Mouse (Mus musculus) cerebellum, postnatal 25 days (tissue): Measurements from ENCODE around the gene Fam53b.

Experiments
- DNase-seq, 2 experiments: peaks; one replicate each; pipeline ENCODE4 v3.0.0; 2021; ENCODE audit warnings: mixed read lengths in 2 of 2

The Fam53b gene

GRCm38 (mm10) chr7:132813416-132814088 is at the start of gene Fam53b:
Fam53b (minus strand) TSS chr7:132813886.
- DNase-seq, result peak; percentile 89 to 91

DNA sequence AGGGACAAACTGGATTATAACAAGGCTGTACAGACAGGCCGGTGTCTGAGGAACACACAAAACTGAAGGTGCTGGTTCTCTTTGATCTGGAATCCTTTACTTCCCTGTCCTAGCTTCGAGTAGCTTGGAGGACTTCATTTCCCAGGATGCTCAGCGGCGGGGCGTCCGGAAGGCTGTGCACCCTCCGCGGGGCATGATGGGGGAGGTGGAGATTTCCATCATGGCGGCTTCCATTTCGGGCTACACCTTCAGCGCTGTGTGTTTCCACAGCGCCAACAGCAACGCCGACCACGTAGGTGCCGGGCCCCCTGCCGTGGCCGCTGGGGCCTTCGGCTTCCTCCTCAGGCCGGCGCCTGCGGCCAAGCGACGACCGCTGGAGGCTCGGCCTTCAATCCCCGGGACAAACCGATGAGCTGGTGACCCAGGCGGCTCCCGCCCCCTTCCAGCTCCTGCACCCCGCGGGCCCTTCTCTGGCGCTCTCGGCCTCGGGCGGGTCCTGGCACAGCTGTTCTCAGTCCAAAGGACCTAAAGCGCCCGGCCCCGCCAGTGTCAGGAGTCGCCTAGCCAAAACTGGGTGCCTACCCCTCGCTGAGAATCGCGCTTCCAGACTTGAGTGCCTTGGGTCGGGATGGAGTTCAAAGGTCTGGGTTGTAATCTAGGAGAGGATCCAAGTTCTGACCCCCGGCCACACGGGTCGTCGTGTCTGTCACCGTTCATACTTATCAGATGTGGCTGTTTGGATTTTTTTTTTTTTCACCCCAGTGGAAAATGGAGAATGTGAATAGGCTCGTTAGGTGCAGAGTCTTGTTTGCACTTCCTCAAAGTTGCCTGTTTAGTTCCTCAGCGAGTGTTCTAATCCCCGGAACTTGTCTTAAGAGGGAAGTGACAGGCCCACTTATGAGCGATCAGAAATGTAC is 45.6 kb upstream of the Fam53b start, which contains the start of gene Abraxas2:
Gene Abraxas2 (plus strand): TSS at position 184 of the 917 bp plus-strand sequence.
- DNase-seq, result peak; percentile 90 to 96

DNA sequence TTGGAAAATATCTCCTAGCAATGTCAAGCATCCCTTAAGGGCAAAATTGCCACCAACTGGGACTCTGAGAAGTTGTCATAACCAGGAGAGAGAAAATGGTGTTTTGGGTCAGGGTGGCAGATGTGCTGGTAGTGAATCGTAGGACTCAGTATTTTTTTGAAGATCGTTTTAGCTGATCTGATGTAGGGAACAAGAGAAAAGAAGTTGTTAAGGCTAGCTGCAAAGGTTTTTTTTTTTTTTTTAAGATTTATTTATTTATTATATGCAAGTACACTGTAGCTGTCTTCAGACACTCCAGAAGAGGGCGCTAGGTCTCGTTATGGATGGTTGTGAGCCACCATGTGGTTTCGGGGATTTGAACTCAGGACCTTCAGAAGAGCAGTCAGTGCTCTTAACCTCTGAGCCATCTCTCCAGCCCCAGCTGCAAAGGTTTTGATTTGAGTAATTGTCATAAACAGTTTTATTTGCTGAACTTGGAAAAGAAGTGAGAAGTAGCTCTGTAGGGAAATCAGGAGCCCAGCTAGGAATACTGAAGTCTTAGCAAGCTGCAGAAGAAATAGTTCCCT is 44.4 kb upstream of the Fam53b start:
- DNase-seq, result peak in 1 of 2 experiments; percentile 20

GRCm38 (mm10) chr7:132856083-132856482 is 42.4 kb upstream of the Fam53b start:
- DNase-seq, result no peak

GRCm38 (mm10) chr7:132853946-132854345 is 40.3 kb upstream of the Fam53b start:
- no peak for DNase-seq

GRCm38 (mm10) chr7:132853361-132853760 is 39.7 kb upstream of the Fam53b start:
- DNase-seq, result no peak

GRCm38 (mm10) chr7:132852173-132852844 is 38.6 kb upstream of the Fam53b start, which contains the start of gene Eef1akmt2:
Eef1akmt2 (minus strand) TSS chr7:132852673.
- DNase-seq, result peak; percentile 89 to 90

- no peak for DNase-seq
These were observed 29.5 kb upstream of the Fam53b start for GRCm38 (mm10) chr7:132843152-132843551.

DNA sequence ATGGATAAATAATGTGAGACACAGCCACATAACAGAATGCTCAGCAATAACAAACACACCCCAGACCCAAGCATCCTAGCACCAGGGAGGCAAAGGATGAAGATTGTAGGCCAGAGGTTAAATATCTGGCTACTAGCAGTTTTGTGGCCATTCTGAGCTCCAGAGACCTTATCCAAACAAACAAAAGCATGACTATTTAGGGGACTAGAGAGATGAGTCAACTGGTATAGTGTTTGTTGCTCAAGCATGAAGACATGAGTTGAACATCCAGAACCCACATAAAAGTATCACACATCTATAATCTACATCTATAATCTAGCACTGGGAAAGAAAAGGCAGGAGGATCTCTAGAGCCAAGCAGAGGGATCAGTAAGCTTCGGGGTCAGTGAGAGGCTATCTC is 28.8 kb upstream of the Fam53b start:
- DNase-seq, result no peak

- DNase-seq, result no peak
These were observed 27.6 kb upstream of the Fam53b start for GRCm38 (mm10) chr7:132841287-132841686.

- no peak for DNase-seq
These were observed 17.3 kb upstream of the Fam53b start for GRCm38 (mm10) chr7:132830955-132831354.

DNA sequence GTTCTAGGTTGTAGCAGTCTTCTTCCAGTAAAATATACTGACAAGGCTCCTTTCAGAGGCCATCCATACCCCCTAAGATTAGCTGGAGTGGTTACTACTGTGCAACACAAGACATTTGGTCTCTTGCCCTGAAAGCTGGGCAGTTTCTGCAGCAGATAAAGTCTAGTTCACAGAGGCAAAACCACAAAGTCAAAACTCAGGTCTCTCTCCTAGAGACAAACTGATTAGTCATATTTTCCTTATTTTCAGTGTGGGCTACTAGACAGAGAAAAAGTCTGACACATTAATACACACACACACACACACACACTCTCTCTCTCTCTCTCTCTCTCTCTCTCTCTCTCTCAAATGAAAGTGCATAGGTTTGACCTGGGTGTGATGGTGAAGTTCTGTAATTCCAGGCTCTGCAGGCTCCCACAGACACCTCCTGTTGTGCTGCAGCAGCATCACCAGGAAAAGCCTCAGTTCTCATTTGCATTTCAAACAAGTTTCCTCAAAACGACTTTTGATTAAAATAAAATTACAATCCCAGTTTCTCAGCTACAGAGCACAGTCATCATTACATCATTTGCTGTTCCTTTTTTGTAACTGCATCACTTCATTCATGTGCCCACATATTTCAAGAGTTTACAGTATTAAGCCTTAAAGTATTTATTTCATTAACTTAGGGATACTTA is 10.8 kb upstream of the Fam53b start:
- no peak for DNase-seq

- no peak for DNase-seq
These were observed 10.1 kb upstream of the Fam53b start for GRCm38 (mm10) chr7:132823832-132824231.

GRCm38 (mm10) chr7:132820692-132821091 is 7.0 kb upstream of the Fam53b start:
- no peak for DNase-seq

DNA sequence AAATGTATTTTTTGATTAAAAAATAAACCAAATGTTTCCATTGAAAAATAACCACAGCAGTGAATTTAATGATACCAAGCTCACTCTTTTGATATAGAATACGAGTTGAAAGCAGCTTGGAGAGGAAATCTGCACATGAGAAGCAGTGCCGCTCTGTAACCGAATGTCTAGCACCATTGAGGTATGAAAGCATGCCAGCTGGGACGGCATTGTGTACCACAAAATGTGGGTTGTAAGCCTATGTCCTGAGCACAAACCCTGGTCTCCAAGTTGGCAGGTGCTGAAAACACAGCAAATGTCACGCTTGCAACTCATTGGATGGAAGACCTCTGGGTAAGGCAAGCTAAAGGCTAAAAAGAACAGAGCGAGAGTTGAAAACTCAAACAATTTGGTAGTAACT is 3.4 kb upstream of the Fam53b start:
- no peak for DNase-seq

DNA sequence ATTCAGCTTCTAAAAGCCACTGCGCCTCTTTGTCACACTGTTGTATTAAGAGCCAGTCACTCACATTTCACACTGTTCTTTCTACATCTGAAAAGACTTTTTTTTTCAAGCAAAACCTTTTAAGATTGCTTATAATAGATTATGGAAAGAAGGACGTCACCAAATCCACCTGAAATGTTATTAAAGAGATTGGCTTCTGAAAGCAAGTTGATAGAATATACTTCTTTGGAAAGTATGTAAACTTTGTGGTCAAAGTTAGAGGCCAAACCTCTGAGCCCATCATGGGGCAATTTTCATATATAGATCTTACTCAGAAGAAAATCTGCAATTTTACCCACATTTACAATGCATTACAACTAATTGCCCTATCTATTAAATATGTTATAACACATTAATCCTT is 2.8 kb upstream of the Fam53b start:
- DNase-seq, result no peak

DNA sequence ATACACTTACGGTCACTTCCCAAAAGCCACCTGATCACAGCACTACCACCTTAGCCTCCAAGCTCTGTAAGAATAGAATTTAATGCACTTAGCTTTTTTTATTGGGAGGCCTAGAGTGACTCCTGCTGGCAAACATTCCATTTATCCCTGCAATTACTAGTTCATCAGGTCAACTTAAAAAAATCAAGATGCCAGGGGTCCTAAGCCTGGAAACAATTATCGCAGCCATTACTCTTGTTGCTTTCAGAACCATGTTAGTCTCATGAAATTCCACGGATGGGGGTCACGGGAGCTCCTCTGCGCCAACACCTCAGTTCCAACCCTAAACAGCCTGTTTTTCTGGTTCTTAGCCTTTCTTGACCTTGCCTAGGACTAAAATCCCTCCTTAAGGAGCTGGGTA is 1.4 kb upstream of the Fam53b start:
- no peak for DNase-seq

GRCm38 (mm10) chr7:132814089-132814450 is 384 bp upstream of the Fam53b start:
- DNase-seq, result peak in 1 of 2 experiments; percentile 42

DNA sequence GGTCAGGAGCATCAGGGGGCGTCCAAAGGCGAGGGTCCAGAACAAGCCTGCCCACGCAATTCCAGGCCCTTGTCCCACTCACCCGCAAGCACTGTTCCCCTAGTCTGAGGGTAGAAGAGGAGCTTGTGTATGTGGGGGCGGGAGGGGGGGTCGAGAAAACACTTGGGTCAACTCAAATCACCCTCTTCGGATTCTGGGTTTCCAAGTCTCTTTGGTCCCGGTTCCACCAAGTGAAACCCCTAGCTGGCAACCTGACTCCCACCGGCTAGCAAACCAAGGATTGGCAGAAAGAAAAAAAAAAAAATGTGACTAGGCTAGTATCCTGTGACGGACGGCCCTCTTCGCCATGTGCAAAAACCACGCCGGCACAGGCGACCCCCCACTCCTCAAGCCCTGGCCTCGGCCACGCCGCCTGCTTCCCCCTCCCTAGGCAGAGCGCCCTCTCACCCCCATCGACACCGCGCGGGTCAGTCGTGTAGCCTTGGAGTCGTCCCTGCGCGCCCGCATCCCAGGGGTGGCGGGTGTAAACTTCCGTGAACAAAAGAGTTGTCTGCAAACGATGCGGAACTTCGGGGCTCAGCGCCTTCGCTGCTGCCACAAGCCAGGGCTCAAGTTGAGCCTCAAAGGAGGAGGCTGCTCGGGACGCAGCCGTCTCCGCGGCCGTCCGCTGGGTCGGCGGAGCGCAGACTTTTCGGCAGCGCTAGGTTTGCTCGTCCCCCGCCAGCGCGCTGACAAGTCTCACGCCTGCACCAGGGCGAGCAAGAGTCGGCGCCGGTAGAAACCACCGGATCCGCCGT is 869 bp downstream of the Fam53b start:
- peak; percentile 75 to 76 for DNase-seq

DNA sequence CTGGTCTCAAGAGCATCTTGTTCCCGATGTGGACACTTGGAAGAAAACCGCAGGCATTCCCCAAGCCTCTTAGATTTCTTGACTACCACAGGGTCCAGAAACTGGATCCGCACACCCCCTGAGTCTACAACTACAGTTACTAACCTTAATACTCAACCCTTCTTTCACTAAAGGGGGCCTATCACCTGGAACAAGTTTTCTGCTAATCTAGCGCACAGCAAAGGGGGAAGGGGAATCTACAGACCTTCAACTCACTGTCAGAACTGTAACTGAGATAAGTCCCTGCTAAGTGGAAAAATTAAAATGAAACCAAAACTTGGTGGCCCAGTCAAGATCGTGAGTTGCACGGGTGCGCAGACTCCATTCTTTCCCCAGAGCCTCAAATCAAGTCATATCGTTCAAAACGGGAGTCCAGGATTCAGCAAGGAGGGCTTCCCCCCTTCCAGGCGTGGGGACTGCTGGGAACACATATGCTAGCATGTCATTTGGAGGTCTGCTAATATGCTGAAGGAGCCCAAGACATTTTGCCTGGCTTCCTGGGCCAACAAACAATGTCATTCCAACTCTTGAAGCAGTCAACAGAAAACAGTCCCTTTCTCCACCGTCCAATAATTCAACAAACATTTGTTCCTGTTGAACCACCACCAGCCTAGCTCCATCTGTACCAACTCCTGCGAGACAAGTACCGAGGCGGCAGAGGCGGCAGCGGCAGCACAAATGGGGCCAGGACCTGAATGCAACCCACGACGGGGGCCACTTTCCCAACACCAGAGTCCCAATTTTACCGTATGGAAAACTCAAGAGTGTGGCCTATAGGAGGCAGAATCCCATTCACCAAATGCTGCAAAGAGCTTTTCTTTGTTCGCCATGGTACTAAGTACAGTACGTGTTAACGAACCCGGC is 1.7 kb downstream of the Fam53b start:
- DNase-seq, result peak; percentile 70 to 74
